Mouse (Mus musculus): ENCODE measurements around the gene Gm5741. TPM values are rescaled to one million over a fixed set of nuclear protein-coding genes. Genes with fewer than 3 reads are reported as not detected.

Gene Gm5741
- polyA plus RNA-seq (2015; fragmentation: Nextera tagmentation; extraction: Ambion mirVana): not detected in 2 replicates

GRCm38 (mm10) chr8:85067982-85068381 lies at the start of gene Gm5741:
Gm5741 (minus strand) TSS chr8:85067982.
- H3K4me1 ChIP-seq (ENCODE audit: control insufficient read depth, insufficient read depth, low read length): peaks cover 11% of the 10 kb centered on the region; the same call in 1 of the 2 replicates
- H3K9me3 ChIP-seq (ENCODE audit: control insufficient read depth, low read length): no peaks in the 10 kb centered on the region
- no peaks in the 10 kb centered on the region; the same call in 1 of the 2 replicates for H3K36me3 ChIP-seq (ENCODE audit: control insufficient read depth, insufficient read depth, low read length)
- H3K27ac ChIP-seq (ENCODE audit: low read length): no peak within 1 kb of the TSS
- ATAC-seq: no peak
- no peak within 1 kb of the TSS for H3K9ac ChIP-seq (ENCODE audit: low read depth, low read length)
- no peak within 1 kb of the TSS for H3K4me3 ChIP-seq (ENCODE audit: low read length)
- H3K4me2 ChIP-seq (ENCODE audit: low read depth, low read length): no peak within 1 kb of the TSS
- no peaks in the 10 kb centered on the region for H3K27me3 ChIP-seq (replicated peaks; ENCODE audit: control insufficient read depth, insufficient read depth, low read length)

GRCm38 (mm10) chr8:85116984-85117383 lies 49.2 kb upstream of the Gm5741 start:
- Histone ChIP-seq H3K27ac (ENCODE audit: low read length) (no peak overlapping the region), H3K9me3 (ENCODE audit: control insufficient read depth, low read length) (no peaks in the 10 kb centered on the region), H3K4me3 (ENCODE audit: low read length) (no peak overlapping the region), H3K27me3 (replicated peaks; ENCODE audit: control insufficient read depth, insufficient read depth, low read length) (no peaks in the 10 kb centered on the region), H3K9ac (ENCODE audit: low read depth, low read length) (no peak overlapping the region), H3K36me3 (ENCODE audit: control insufficient read depth, insufficient read depth, low read length) (peaks cover 3% of the 10 kb centered on the region; the same call in 1 of the 2 replicates), H3K4me2 (ENCODE audit: low read depth, low read length) (no peak overlapping the region), H3K4me1 (ENCODE audit: control insufficient read depth, insufficient read depth, low read length) (0 out of 2 replicates have a peak, but pooled peaks cover 3% of the 10 kb centered on the region)
- WGBS: 65% methylated on average over 7 of the region's 7 CpGs
- no peak for ATAC-seq

- Histone ChIP-seq H3K4me2 (ENCODE audit: low read depth, low read length) (no peak overlapping the region), H3K36me3 (ENCODE audit: control insufficient read depth, insufficient read depth, low read length) (peaks cover 14% of the 10 kb centered on the region), H3K4me1 (ENCODE audit: control insufficient read depth, insufficient read depth, low read length) (0 out of 2 replicates have a peak, but pooled peaks cover 3% of the 10 kb centered on the region), H3K9ac (ENCODE audit: low read depth, low read length) (no peak overlapping the region), H3K27ac (ENCODE audit: low read length) (no peak overlapping the region), H3K9me3 (ENCODE audit: control insufficient read depth, low read length) (no peaks in the 10 kb centered on the region), H3K4me3 (ENCODE audit: low read length) (no peak overlapping the region), H3K27me3 (replicated peaks; ENCODE audit: control insufficient read depth, insufficient read depth, low read length) (no peaks in the 10 kb centered on the region)
- no peak for ATAC-seq
- 85% methylated on average over 4 of the region's 4 CpGs for WGBS
These were observed 47.7 kb upstream of the Gm5741 start for GRCm38 (mm10) chr8:85115501-85115900.

- Histone ChIP-seq H3K4me2 (ENCODE audit: low read depth, low read length) (no peak overlapping the region), H3K9ac (ENCODE audit: low read depth, low read length) (no peak overlapping the region), H3K4me1 (ENCODE audit: control insufficient read depth, insufficient read depth, low read length) (no peaks in the 10 kb centered on the region), H3K27me3 (replicated peaks; ENCODE audit: control insufficient read depth, insufficient read depth, low read length) (no peaks in the 10 kb centered on the region), H3K36me3 (ENCODE audit: control insufficient read depth, insufficient read depth, low read length) (peaks cover 24% of the 10 kb centered on the region), H3K27ac (ENCODE audit: low read length) (no peak overlapping the region), H3K4me3 (ENCODE audit: low read length) (no peak overlapping the region), H3K9me3 (ENCODE audit: control insufficient read depth, low read length) (peaks cover 3% of the 10 kb centered on the region; the same call in 1 of the 2 replicates)
- ATAC-seq: no peak
- WGBS: 94% methylated on average over 10 of the region's 10 CpGs
These were observed 45.5 kb upstream of the Gm5741 start for GRCm38 (mm10) chr8:85113241-85113640.

GRCm38 (mm10) chr8:85100076-85100665 lies 32.4 kb upstream of the Gm5741 start:
- H3K36me3 ChIP-seq (ENCODE audit: control insufficient read depth, insufficient read depth, low read length): peaks cover 7% of the 10 kb centered on the region
- H3K27me3 ChIP-seq (replicated peaks; ENCODE audit: control insufficient read depth, insufficient read depth, low read length): no peaks in the 10 kb centered on the region
- no peak overlapping the region for H3K4me2 ChIP-seq (ENCODE audit: low read depth, low read length)
- 87% methylated on average over 4 of the region's 4 CpGs for WGBS
- no peaks in the 10 kb centered on the region for H3K4me1 ChIP-seq (ENCODE audit: control insufficient read depth, insufficient read depth, low read length)
- no peak overlapping the region for H3K27ac ChIP-seq (ENCODE audit: low read length)
- H3K9me3 ChIP-seq (ENCODE audit: control insufficient read depth, low read length): no peaks in the 10 kb centered on the region; the same call in 1 of the 2 replicates
- no peak overlapping the region for H3K9ac ChIP-seq (ENCODE audit: low read depth, low read length)
- no peak for ATAC-seq
- H3K4me3 ChIP-seq (ENCODE audit: low read length): no peak overlapping the region

- no peak overlapping the region for H3K4me2 ChIP-seq (ENCODE audit: low read depth, low read length)
- 90% methylated on average over 4 of the region's 4 CpGs for WGBS
- peaks cover 7% of the 10 kb centered on the region for H3K36me3 ChIP-seq (ENCODE audit: control insufficient read depth, insufficient read depth, low read length)
- H3K9me3 ChIP-seq (ENCODE audit: control insufficient read depth, low read length): no peaks in the 10 kb centered on the region; the same call in 1 of the 2 replicates
- no peaks in the 10 kb centered on the region for H3K27me3 ChIP-seq (replicated peaks; ENCODE audit: control insufficient read depth, insufficient read depth, low read length)
- ATAC-seq: no peak
- no peak overlapping the region for H3K4me3 ChIP-seq (ENCODE audit: low read length)
- no peak overlapping the region for H3K27ac ChIP-seq (ENCODE audit: low read length)
- H3K9ac ChIP-seq (ENCODE audit: low read depth, low read length): no peak overlapping the region
- H3K4me1 ChIP-seq (ENCODE audit: control insufficient read depth, insufficient read depth, low read length): no peaks in the 10 kb centered on the region
These were observed 29.1 kb upstream of the Gm5741 start for GRCm38 (mm10) chr8:85096850-85097249.

- Histone ChIP-seq H3K9ac (ENCODE audit: low read depth, low read length) (no peak overlapping the region), H3K27ac (ENCODE audit: low read length) (no peak overlapping the region), H3K4me2 (ENCODE audit: low read depth, low read length) (no peak overlapping the region), H3K27me3 (replicated peaks; ENCODE audit: control insufficient read depth, insufficient read depth, low read length) (no peaks in the 10 kb centered on the region), H3K9me3 (ENCODE audit: control insufficient read depth, low read length) (no peaks in the 10 kb centered on the region), H3K4me1 (ENCODE audit: control insufficient read depth, insufficient read depth, low read length) (no peaks in the 10 kb centered on the region), H3K4me3 (ENCODE audit: low read length) (no peak overlapping the region), H3K36me3 (ENCODE audit: control insufficient read depth, insufficient read depth, low read length) (peaks cover 7% of the 10 kb centered on the region)
- ATAC-seq: no peak
- 92% methylated on average over 16 of the region's 16 CpGs for WGBS
These were observed 28.4 kb upstream of the Gm5741 start for GRCm38 (mm10) chr8:85096196-85096595.

GRCm38 (mm10) chr8:85095566-85095965 lies 27.8 kb upstream of the Gm5741 start:
- no peak overlapping the region for H3K4me3 ChIP-seq (ENCODE audit: low read length)
- ATAC-seq: no peak
- no peaks in the 10 kb centered on the region for H3K9me3 ChIP-seq (ENCODE audit: control insufficient read depth, low read length)
- peaks cover 7% of the 10 kb centered on the region for H3K36me3 ChIP-seq (ENCODE audit: control insufficient read depth, insufficient read depth, low read length)
- 96% methylated on average over 7 of the region's 7 CpGs for WGBS
- no peak overlapping the region for H3K4me2 ChIP-seq (ENCODE audit: low read depth, low read length)
- H3K27ac ChIP-seq (ENCODE audit: low read length): no peak overlapping the region
- no peaks in the 10 kb centered on the region for H3K4me1 ChIP-seq (ENCODE audit: control insufficient read depth, insufficient read depth, low read length)
- H3K9ac ChIP-seq (ENCODE audit: low read depth, low read length): no peak overlapping the region
- no peaks in the 10 kb centered on the region for H3K27me3 ChIP-seq (replicated peaks; ENCODE audit: control insufficient read depth, insufficient read depth, low read length)

- Histone ChIP-seq H3K9me3 (ENCODE audit: control insufficient read depth, low read length) (no peaks in the 10 kb centered on the region), H3K27ac (ENCODE audit: low read length) (no peak overlapping the region), H3K36me3 (ENCODE audit: control insufficient read depth, insufficient read depth, low read length) (peaks cover 7% of the 10 kb centered on the region), H3K4me3 (ENCODE audit: low read length) (no peak overlapping the region), H3K4me2 (ENCODE audit: low read depth, low read length) (no peak overlapping the region), H3K27me3 (replicated peaks; ENCODE audit: control insufficient read depth, insufficient read depth, low read length) (no peaks in the 10 kb centered on the region), H3K4me1 (ENCODE audit: control insufficient read depth, insufficient read depth, low read length) (no peaks in the 10 kb centered on the region), H3K9ac (ENCODE audit: low read depth, low read length) (no peak overlapping the region)
- WGBS: 93% methylated on average over 13 of the region's 13 CpGs
- ATAC-seq: no peak
These were observed 27.3 kb upstream of the Gm5741 start for GRCm38 (mm10) chr8:85095051-85095450.
